Mouse (Mus musculus): ENCODE measurements around the gene Sh2b2. TPM values are rescaled to one million over a fixed set of nuclear protein-coding genes. Genes with fewer than 3 reads are reported as not detected.

The Sh2b2 gene
- total RNA-seq, 2 experiments from 2014 or later: 10.9 to 32.9 TPM

DNA sequence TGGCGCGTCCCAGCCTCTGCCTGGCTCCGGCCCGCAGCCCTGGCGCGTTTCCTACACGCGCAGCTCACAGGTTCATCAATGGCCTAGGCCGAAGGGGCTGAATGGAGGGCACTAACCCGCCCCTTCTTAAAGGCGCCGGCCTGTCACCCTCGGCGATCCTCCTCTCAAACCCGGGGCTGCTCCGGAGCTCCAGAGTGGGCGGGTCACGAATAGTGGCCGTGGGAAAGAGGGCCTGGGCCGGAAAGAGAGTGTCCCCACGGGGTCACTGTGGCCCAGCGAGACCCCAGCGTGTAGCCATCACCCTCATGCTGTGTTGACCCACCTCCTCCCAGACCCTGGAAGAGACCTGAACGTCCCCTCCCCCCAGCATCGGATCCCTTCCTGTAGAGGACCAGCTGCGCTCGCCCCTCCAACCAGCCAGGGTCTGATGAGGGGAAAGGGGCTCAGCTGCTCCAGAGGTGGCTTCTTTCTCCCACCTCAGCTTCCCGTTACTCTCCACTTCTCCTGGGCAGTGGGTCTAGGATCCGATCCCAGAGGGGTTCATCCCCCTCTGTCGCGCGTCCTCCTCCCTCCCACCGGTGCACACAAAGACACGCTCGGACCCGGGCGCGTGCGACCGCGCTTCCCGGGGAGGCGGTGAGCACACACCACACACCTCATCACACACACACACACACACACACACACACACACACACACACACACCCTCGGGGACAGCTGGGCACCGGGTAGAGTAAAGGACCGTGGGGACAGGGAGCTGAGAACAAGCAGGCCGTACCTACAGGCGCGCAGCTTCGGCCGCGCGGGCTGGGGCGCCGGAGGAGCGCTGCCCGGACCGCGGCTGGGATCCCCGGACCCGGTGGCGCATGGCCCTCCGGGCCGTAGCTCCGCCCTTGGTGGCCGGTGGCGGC is 2.2 kb downstream of the Sh2b2 start:
- no peak for ATAC-seq (replicated peaks; ENCODE audit: poor library complexity, severe bottlenecking)

DNA sequence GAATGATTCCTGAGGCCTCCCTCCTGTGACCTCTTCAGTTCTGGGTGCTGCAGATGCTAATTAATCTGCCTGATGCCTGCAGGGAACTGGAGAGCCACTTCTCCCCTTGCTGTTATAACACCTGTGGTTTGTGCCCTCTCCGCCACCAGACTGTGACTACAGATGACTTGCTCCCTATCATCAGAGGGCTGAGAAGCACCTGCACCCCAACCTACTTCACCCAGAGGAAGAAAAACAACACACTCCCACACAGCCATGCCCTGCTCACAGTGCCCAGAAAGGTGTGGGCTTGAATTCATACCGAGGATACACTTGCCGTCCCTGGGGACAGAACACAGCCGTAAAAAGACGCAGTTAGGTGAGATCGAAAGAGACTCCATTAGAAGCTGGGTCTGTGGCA is 5.2 kb downstream of the Sh2b2 start:
- no peak for ATAC-seq (replicated peaks; ENCODE audit: poor library complexity, severe bottlenecking)

DNA sequence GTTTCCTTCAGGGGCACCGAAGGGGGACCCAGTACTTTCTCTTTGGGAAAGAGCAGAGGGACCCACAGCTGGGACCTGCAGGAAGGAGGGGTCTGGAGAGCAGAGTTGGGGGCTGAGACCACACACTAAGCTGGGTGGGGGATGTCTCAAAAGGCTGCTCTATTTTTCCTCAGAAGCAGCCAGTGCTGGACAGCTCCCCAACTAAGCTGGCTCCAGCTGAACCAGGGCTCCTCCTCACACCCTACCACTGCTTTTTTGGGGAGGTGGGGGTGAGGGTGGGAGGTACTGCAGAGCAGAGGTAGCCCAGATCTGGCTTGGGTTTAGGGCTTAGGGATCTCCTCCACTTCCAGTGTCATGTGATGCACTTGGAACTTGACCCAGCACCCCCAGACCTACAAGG is 6.0 kb downstream of the Sh2b2 start:
- no peak for ATAC-seq (replicated peaks; ENCODE audit: poor library complexity, severe bottlenecking)

DNA sequence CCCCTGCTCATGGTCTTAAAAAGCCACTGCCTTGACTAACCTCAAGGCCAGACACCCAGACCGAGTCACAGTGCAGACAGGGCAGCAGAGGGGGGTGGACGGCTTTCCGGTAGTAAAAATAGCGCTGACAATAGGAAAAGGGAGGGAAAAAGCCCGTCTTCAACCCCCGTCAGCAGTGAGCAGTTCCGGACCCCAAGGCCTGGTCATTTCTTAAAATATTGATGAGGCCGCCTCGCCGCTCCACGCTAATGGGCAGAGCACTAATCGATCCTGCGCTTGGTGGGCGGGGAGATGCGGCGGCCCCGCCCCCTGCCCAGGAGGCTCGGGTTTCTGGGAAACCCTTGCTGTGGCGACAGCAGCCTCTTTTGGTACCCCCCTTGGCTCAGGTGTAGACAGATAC is 8.7 kb downstream of the Sh2b2 start:
- peak; percentile 36 for ATAC-seq (replicated peaks; ENCODE audit: poor library complexity, severe bottlenecking)

DNA sequence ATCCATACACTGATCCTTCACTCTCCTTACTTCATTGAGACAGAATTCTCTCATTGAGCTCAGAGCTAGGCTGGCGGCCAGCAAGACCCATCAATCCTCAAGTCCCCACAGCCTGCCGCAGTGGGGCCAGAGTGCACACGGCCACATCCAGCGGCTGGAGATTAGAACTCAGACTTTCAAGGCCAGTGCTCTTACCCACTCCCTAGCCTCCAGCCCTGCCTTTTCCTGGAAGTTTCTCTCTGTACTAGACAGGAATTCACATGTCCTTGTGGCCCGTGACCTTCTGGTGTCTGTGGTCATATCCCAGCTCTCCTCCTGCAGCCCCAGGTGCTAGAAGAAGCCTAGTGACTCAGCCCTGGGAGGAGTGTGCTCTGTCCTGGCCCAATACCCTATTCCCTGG is 9.7 kb downstream of the Sh2b2 start:
- no peak for ATAC-seq (replicated peaks; ENCODE audit: poor library complexity, severe bottlenecking)

DNA sequence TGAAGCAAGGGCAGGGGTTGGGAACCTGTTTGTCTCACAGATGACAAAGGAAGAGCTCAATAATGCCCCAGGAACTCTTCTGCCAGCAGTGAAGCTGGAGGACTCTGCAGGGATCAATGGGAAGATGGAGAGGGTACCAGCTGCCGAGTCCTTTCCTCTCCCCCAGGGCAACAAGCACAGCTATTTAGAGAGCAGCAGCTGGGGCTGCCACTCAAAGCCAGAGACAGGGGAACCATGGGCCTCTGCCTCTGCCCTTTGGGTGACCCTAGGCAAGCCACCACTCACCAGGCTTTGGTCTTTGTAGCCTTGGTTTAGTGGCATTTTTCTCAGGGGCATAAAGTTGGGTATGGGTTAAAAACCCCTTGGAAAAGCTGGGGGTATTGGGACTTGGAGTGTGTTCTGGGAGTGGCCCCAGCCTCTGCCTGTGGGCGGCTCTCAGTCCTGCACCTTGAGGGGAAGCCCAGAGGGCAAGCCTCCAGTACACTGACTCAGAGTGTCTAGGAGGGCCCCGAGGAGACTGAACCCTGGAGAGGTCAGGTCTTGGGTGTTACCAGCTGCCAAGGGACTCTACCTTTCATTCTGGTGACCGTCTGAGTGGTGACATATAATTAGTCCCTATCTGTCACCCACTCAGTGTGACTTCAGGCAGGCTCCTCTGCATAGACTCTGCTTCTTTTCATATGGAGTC is 15.9 kb downstream of the Sh2b2 start:
- no peak for ATAC-seq (replicated peaks; ENCODE audit: poor library complexity, severe bottlenecking)

DNA sequence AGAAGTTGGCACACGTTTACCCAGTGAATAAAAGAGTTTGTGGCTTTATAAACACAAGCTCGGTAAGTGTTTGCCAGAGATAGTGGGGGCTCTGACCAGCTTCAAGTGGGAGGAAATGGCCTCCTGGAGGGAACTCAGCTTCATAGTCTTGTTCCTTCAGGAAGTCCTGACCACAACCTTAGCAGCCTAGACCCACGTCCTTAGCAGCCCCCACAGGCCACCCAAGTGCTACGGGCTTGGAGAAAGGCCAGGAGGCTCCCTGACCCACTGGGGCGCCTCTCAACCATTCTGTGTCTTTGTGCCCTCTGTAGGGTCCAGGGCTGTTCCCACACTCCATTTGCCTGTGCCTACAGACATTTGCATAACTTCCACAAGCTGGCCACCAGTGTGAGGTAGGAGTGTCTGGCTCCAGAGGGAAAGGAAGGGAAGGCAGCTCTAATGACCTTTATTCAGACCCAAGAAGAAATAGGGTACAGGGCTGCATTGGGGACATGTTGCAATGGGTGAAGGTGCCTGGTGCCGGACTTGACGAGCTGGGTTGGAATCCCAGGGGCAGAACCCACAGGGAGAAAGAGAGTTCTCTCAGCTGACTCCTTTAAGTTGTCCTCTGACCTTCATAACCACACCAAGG is 20.0 kb downstream of the Sh2b2 start:
- peak; percentile 60 for ATAC-seq (replicated peaks; ENCODE audit: poor library complexity, severe bottlenecking)

DNA sequence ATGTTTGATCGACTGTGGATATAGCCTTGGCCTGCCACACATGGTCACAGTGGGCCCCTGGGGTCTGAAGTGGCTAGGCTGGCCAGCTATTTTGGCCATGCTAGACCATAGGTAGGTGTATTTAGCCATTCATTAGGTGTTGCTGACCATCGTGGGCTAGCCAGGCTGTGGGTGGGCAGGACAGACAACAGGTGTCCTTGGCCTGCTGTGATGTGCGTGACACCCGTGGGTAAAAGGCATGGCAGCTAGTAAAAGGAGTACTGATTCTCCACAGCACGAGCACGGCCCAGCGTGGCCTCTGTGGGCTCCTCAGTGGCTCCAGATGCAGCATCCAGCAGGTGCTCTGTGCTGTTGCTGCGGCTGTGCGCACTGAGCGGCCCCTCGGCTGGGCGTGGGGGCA is 27.8 kb downstream of the Sh2b2 start:
- ATAC-seq (replicated peaks; ENCODE audit: poor library complexity, severe bottlenecking): no peak

DNA sequence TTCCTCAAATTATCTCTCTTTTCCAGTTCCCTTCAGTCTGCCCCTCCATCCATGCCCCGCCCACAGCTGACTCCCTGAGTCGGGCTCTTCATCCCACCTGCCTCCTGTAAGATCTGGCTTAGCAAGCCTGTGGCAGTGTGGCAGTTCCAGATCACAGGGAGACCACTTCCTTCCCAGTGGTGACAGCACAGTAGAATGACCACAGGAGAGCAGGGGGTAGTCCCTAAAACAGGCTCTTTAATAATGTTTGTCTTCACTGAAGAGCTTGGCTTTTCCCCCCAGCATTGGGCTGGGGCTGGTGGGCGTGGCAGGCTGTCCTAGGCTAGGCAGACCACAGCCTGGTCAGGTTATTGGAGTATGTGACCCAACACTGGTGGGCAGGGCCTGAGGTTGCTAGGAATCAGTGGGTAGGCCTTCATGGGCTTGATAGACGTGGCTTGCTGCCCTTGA is 28.4 kb downstream of the Sh2b2 start:
- ATAC-seq (replicated peaks; ENCODE audit: poor library complexity, severe bottlenecking): peak; percentile 60

DNA sequence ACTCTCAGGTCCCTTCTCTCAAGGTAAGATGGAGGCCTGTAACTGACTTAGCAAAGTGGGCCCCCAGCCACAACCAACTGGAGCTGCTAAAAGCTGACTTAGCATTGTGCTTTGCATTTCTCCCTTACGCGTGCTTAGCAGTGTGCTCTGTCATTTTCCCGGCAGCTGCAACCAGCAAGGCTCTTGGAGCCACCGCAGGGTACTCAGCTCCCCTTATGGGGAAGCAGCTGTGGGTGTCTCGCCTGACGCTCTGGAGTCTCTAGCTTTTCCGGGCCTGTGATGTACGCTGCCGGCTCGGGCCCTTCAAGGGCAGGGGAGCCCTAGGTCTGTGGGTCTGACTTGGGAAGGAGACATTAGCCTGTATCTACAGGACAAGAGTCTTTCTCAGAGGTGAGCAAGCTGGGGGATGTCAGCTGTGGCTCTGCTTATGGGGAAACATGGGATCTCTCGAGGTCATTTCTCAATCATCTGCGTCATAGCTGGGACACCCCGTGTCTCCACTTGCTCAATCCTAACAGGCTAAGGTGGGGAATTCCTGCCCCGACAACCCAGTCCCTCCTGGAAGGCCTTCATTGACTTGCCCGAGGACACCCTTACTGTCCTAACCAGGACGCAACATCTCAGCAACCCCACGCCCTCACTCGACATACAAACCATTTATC is 29.2 kb downstream of the Sh2b2 start:
- peak; percentile 59 for ATAC-seq (replicated peaks; ENCODE audit: poor library complexity, severe bottlenecking)

DNA sequence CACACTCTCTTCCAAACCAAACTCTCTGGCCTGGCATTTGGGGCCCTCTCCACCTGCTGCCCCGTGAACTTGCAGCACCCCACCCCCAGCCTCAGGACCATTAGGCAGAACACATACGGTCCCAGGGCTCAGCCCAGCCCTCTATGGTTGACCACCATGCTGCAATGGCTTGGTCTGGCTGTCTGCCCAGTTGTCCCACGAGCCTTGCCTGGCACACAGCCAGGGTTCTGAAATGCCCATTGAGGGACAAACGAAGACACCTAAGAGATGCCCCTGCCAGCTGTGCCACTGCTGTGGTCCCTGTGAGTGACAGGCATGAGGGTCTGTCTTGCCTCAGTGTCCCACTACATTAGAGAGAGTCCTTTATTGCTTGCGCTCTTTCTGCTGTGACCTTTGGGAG is 30.4 kb downstream of the Sh2b2 start:
- ATAC-seq (replicated peaks; ENCODE audit: poor library complexity, severe bottlenecking): peak; percentile 10

DNA sequence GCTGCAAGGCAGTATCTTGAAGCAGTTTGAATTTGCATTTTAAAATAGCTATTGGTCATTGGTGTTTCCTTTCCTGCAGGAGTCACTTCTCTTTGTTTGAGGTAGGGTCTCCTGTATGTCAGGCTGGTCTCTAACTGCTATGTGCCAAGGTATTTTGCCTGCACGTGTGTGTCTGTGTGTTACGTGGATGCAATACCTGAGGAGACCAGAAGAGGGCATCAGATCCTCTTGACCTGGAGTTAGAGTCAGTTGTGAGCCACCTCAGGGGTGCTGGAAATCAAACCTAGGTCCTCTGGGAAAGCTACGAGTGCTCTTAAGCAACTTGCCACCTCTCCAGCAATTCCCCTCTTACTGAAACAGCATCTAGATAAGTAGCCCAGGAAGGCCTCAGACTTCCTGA is 31.1 kb downstream of the Sh2b2 start:
- no peak for ATAC-seq (replicated peaks; ENCODE audit: poor library complexity, severe bottlenecking)

DNA sequence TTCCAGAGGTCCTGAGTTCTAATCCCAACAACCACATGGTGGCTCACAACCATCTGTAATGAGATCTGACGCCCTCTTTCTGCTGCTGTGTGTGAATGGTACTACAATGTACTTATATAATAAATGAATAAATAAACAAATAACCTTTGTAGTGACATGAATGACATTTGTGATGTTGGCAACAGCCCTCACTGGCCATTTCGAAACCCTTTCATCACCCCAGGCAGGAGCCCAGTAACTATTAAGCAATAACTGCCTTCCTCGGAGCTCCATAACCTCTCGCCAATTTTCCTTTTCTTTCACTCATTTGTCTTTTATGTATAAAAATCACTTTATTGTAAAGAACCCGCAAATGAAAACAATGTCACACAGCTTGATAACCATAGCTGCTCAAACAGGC is 32.6 kb downstream of the Sh2b2 start:
- ATAC-seq (replicated peaks; ENCODE audit: poor library complexity, severe bottlenecking): peak; percentile 13; the same call in 1 of the 2 replicates

DNA sequence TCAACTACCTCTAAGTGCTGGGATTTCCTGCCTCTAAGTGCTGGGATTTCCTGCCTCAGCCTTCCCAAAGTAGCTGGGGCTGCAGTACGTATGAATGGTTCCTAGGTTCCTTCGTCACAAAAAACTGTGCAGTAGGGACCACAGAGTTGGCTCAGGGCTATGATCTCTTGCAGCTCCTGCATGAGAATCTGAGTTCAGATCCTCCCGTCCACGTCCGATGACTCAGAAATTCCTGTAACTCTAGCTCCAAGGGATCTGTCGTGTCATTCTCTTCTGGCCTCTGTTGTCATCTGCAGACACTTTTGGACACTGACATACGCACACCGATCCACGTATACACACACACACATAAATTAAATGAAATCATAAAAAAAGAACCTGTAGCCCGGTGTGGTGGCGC is 33.6 kb downstream of the Sh2b2 start:
- no peak for ATAC-seq (replicated peaks; ENCODE audit: poor library complexity, severe bottlenecking)

DNA sequence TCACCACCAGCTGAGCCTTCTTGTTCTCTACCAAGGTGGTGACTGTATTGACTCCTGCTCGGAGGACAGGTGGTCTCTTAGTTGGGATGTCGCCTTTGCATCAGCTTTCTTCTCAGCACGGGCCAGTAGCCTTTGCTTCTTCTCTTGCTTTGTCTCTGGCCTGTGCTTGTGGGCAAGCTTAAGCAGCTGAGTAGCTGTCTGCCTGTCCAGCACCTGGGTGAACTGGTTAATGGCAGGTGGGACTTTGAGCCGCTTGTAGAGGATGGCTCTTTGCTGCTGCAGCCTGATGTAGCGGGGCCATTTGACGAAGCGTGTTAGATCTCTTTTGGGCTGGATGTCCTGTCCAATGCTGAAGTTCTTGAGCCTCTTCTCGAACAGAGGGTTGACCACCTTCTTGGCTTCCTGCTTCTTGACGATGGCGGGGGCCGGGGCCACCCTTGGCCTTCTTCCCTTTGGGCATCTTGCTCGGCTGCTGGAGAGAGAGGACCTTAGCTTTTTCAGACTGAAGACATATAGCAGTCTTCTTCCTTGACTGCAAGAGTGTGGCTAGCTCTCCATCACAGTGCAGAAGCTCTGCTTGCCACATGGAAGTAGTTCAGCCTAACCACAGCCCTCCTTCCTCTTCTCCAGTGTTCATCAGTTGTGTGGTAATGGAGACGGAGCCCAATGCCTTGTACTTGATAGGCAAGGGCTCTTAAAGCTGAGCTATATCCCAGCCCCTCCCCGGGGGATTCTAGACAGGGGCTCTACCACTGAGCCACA is 34.8 kb downstream of the Sh2b2 start:
- peak; percentile 80 for ATAC-seq (replicated peaks; ENCODE audit: poor library complexity, severe bottlenecking)

DNA sequence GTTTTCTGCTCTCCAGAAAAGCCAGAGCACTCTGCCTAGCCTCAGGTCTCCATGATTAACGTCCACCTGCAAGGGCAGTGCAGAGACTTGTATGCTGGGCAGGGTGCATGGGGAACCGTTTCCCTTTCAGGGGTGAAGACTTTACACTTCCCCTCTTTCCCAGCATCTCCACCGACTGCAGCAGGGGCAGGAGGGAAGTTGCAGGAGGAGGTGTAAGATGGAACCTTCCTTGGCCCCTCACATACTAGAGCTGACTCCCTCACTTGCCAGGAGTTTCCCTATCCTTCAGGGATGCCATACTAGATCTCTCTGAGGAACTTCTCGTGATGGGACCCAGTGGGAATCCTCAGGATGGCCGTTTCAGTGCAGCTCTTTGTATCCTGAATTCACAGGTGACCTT is 35.8 kb downstream of the Sh2b2 start:
- peak; percentile 45 for ATAC-seq (replicated peaks; ENCODE audit: poor library complexity, severe bottlenecking)

DNA sequence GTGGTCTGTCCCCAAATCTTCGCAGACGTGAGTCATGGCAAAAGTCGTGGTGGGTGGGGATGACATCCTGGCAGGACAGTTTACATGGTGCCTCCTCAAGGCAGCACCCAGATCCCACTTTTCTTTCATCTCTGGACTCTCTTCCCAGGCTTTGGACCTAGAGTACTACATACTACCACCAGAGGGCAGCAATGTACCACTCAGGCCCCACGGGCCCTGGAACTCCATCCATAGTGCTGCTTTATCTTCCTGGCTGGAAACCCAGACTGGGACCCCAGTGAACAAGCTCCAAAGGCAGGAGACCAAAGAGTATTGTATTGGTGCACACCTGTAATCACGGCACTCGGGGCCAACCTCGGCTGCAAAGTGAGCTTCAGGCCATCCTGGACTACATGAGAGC is 44.5 kb downstream of the Sh2b2 start:
- peak; percentile 50 for ATAC-seq (replicated peaks; ENCODE audit: poor library complexity, severe bottlenecking)

DNA sequence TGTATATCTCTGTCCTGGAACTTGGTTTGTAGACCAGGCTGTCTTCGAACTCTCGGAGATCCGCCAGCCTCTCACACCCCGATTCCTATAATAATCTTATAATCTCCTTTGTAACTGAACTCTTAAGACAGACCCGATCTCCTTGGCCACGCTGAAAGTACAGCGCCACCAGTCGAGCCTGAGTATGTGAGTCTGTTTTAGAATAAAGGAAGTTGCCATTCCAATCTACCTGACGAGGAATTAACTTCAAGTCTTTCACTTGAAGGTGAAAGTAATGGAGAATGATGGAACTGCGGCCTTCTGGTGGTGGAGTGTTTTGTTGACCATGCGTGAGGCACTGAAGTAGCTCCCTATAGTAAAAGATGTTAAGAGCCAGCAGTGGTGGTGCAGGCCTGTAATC is 46.8 kb downstream of the Sh2b2 start:
- ATAC-seq (replicated peaks; ENCODE audit: poor library complexity, severe bottlenecking): no peak

DNA sequence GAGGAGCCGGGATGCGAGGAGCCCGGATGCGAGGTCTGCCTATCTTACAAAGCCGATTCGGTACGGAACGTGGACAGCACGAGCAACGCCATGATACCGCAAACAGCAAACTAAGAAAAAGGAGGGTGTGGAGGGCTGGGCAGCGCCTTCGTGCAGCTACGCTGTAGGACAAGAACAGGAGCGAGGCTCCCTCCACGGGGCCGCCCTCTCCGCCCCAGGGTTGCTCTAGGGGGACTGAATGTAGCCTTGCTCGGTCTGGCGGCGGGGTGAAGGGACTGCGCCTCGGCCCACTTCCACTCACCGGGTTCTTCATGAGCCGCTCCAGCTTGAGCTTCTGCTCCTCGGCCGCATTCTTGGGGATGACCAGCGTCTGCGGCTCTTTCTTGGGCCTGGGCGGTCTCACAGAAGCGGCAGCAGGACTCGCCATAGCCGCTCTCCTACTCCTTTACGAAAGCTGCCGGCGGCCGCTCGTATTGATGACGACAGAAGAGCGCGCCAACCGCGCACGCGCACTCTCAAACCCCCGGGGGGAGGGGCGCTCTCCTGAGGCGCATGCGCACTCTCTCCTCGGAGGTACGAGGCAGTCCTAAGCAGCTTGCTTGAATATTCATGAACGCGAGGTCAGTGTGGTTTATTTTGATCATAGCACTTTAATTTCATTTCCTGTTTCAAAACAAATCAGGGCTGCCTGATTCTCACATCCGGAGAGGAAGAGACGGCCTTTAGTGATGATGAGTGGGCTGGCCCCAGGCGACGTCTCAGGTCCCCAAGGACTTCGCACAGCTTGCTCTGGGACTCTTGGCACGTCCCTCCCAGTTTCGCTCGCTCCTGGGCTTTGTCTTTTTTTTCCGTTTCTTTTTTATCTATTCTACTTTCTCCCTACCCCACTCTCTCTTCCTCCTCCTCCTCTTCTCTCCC is 47.6 kb downstream of the Sh2b2 start, which contains the start of gene Prkrip1:
Prkrip1 (minus strand) TSS at position 490 of the 918 bp plus-strand sequence.
- ATAC-seq (replicated peaks; ENCODE audit: poor library complexity, severe bottlenecking): peak; percentile 87

Measured in granulocyte monocyte progenitor cell, adult 5-6 weeks (primary cell).